Mouse (Mus musculus): ENCODE data around the gene Timm44. TPM values are rescaled to one million over a fixed set of nuclear protein-coding genes. Genes with fewer than 3 reads are reported as not detected.

The Timm44 gene
- total RNA-seq (2021), result 10 to 100 TPM; 71.3 to 74.9 TPM
- long read RNA-seq, experiment 1, transcript Timm44-201 (13 exons, 1,790 nt), result major isoform, 52 of 80 reads
- long read RNA-seq, experiment 1, partial matches to known transcripts, result 23 of 80 reads
- long read RNA-seq, experiment 1, other reads (novel, unspliced or antisense), result 0 of 80 reads
- long read RNA-seq, experiment 2, transcript Timm44-201 (13 exons, 1,790 nt), result major isoform, 67 of 115 reads
- long read RNA-seq, experiment 2, partial matches to known transcripts, result 43 of 115 reads
- long read RNA-seq, experiment 2, other reads (novel, unspliced or antisense), result 4 of 115 reads

- peak; percentile 86 to 90 for DNase-seq
- intact Hi-C loops (cut with DNase I), result loop anchor here (5.0 kb wide), 1 partner anchor 47 kb away; no protein-coding TSS in a partner anchor
Observed at GRCm38 (mm10) chr8:4275275-4276110, at the start of gene Timm44. Timm44 (minus strand) TSS chr8:4275913.

GRCm38 (mm10) chr8:4324983-4325750 lies 49.5 kb upstream of the Timm44 start, which contains the start of the genes Ccl25 and Elavl1:
Ccl25 (plus strand) TSS chr8:4325210.
Elavl1 (minus strand) TSS chr8:4325413.
- intact Hi-C loops (cut with DNase I), result loop anchor here (5.0 kb wide), 4 partner anchors 42 to 158 kb away; partner anchors contain the start of genes Evi5l, Snapc2 and Timm44
- DNase-seq, result peak; percentile 97

DNA sequence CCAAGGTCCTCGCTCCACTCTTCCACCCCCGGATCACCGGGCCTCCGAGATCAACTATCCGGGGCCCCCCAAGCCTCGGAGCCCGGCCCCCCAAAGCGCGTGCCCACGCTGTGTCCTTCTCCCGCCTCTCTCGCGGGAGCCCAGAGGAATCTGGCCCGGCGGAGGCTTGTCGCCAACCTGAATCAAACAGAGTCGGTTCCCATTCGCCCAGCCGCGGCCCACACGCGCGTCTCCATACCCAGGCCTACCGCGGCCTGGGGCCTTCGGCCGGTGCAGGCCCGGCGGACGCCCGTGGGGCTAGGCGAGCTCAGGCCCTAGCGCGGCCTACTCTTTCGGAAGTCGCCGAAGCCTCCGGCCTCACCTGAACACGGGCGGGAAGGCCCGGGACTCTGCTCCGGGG lies 48.8 kb upstream of the Timm44 start:
- intact Hi-C loops (cut with DNase I), result loop anchor here (5.0 kb wide), 2 partner anchors 47 to 72 kb away; partner anchors contain the start of genes Snapc2 and Timm44
- DNase-seq, result peak in 1 of 2 experiments; percentile 12

- intact Hi-C loops (cut with DNase I), result loop anchor here (5.0 kb wide), 2 partner anchors 47 to 72 kb away; partner anchors contain the start of genes Snapc2 and Timm44
- DNase-seq, result no peak
Observed at GRCm38 (mm10) chr8:4323917-4324316, 48.2 kb upstream of the Timm44 start.

- DNase-seq, result peak; percentile 61 to 73
- intact Hi-C loops (cut with DNase I), result loop anchor here (5.0 kb wide), 2 partner anchors 45 to 70 kb away; partner anchors contain the start of genes Snapc2 and Timm44
Observed at GRCm38 (mm10) chr8:4322470-4322869, 46.8 kb upstream of the Timm44 start.

GRCm38 (mm10) chr8:4321031-4321430 lies 45.3 kb upstream of the Timm44 start:
- no peak for DNase-seq
- intact Hi-C loops (cut with DNase I), result loop anchor here (5.0 kb wide), 2 partner anchors 44 to 69 kb away; partner anchors contain the start of genes Snapc2 and Timm44

DNA sequence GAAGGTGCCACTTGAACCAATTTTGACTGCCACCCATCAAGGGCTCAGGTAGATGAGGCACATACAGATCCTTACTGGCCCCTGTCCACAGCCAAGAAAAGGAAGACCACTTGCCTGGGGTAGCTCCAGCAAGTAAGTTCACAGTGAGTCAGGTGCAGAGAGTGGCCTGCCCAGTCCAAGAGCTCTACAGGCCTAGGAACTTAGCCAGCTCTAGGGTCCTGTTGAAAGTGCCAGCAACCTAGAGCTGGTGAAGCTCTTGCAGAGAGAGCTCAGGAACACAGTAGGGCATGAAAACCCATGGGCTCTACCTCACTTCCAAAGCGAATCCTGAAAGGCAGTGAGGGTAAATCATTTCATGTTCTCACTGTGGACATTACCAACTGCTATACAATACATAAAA lies 44.7 kb upstream of the Timm44 start:
- DNase-seq, result no peak
- intact Hi-C loops (cut with DNase I), result loop anchor here (5.0 kb wide), 2 partner anchors 43 to 68 kb away; partner anchors contain the start of genes Snapc2 and Timm44

- no peak for DNase-seq
- intact Hi-C loops (cut with DNase I), result no loop called here
Observed at GRCm38 (mm10) chr8:4319573-4319872, 43.8 kb upstream of the Timm44 start.

GRCm38 (mm10) chr8:4318796-4319572 lies 43.3 kb upstream of the Timm44 start:
- DNase-seq, result no peak
- intact Hi-C loops (cut with DNase I), result no loop called here

DNA sequence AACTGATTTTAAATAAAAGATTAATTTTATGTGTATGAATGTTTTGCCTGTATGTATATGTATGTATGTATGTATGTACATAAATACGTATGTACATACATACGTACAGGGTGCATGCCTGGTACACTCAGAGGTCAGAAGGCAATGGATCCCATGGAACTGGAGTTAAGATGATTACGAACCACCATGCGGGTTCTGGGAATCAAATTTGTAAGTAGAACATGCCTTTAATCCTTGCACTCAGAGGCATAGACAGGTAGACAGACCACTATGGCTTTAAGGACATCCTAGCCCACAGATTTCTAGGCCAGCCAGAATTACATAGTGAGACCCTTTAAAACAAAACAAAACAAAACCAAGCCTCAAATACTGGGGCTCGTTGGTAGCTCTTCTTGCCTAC lies 42.4 kb upstream of the Timm44 start:
- intact Hi-C loops (cut with DNase I), result no loop called here
- no peak for DNase-seq

- intact Hi-C loops (cut with DNase I), result no loop called here
- DNase-seq, result no peak
Observed at GRCm38 (mm10) chr8:4314852-4315251, 39.1 kb upstream of the Timm44 start.

- no peak for DNase-seq
- intact Hi-C loops (cut with DNase I), result no loop called here
Observed at GRCm38 (mm10) chr8:4313254-4314124, 37.8 kb upstream of the Timm44 start.

DNA sequence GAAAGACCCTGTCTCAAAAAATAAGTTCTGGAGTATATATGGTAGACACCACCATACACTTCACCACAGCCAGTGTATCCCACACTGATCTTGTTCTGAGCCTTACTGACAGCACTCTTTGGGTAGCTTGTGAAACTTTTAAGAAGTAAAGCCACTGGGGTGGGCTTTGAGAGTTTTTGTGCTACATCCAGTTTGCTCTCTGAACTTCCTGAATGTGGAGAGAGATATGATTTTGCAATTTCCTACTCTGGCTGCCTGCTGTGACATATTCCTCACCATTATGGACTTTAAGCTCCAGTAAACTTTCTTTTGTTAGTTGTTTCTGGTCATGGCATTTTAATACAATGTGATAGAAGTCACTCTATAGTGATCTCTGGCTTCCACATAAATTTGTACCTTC lies 36.4 kb upstream of the Timm44 start:
- no peak for DNase-seq
- intact Hi-C loops (cut with DNase I), result no loop called here

- intact Hi-C loops (cut with DNase I), result no loop called here
- DNase-seq, result no peak
Observed at GRCm38 (mm10) chr8:4305838-4306237, 30.1 kb upstream of the Timm44 start.

GRCm38 (mm10) chr8:4304124-4304547 lies 28.4 kb upstream of the Timm44 start:
- intact Hi-C loops (cut with DNase I), result no loop called here
- DNase-seq, result no peak

GRCm38 (mm10) chr8:4297822-4298221 lies 22.1 kb upstream of the Timm44 start:
- DNase-seq, result no peak
- intact Hi-C loops (cut with DNase I), result no loop called here

DNA sequence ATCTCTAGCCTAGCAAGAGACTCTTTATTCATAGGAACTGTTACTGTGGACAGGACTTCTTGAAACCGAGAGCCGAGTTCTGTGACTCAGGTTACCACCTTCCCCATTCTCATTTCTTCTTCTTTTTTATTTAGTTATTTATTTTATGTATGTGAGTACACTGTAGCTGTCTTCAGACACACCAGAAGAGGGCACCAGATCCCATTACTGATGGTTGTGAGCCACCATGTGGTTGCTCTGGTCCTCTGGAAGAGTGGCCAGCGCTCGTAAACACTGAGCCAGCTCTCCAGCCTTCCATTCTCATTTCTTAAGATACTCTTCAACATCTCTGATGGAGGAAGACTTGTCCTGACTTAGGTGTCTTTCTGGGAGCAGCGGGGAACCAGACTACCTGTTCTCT lies 17.0 kb upstream of the Timm44 start:
- intact Hi-C loops (cut with DNase I), result no loop called here
- no peak for DNase-seq

- intact Hi-C loops (cut with DNase I), result loop anchor here (5.0 kb wide), 1 partner anchor 46 kb away; no protein-coding TSS in a partner anchor
- no peak for DNase-seq
Observed at GRCm38 (mm10) chr8:4276111-4276465, 375 bp upstream of the Timm44 start.

GRCm38 (mm10) chr8:4269609-4270008 lies 6.1 kb downstream of the Timm44 start:
- intact Hi-C loops (cut with DNase I), result loop anchor here (5.0 kb wide), 1 partner anchor 103 kb away; no protein-coding TSS in a partner anchor
- DNase-seq, result no peak
